Mouse (Mus musculus) MEL (cell line): ENCODE data around the gene Gm49396. TPM values are rescaled to one million over a fixed set of nuclear protein-coding genes. Genes with fewer than 3 reads are reported as not detected.

Experiments
- DNase-seq: peaks from one replicate; pipeline ENCODE4 v3.0.0; 2011; ENCODE audit warnings: low read depth, low spot score
- H3K27ac ChIP-seq: 2 replicates; pipeline ENCODE4 v1.5.1; 2012; ENCODE audit warnings: low read depth, mild to moderate bottlenecking, control low read depth, low read length, moderate library complexity; ENCODE audit not compliant: control insufficient read depth
- H3K27me3 ChIP-seq, 2 experiments: fragments of 150-350 bp in 1 of 2; sonication (generic) in 1 of 2; 2 replicates each; pipeline ENCODE4 v1.6.1; 2012; ENCODE audit warnings: low read length in 2 of 2, mild to moderate bottlenecking in 2 of 2, improper control_type of control experiment in 1 of 2, moderate library complexity in 1 of 2; ENCODE audit not compliant: insufficient read depth in 2 of 2, control insufficient read depth in 1 of 2
- H3K36me3 ChIP-seq, 2 experiments: 2 replicates each; pipeline ENCODE4 v1.6.1; 2012 to 2014; ENCODE audit warnings: low read length in 2 of 2, improper control_type of control experiment in 1 of 2, inconsistent platforms in 1 of 2, mild to moderate bottlenecking in 1 of 2; ENCODE audit not compliant: insufficient read depth in 2 of 2, control insufficient read depth in 1 of 2
- H3K4me1 ChIP-seq, 2 experiments: fragments of 150-350 bp in 1 of 2; sonication (generic) in 1 of 2; 2 replicates each; pipeline ENCODE4 v1.6.1; 2012; ENCODE audit warnings: low read length in 2 of 2, improper control_type of control experiment in 1 of 2, mild to moderate bottlenecking in 1 of 2; ENCODE audit not compliant: insufficient read depth in 2 of 2, control insufficient read depth in 1 of 2
- H3K4me3 ChIP-seq, 2 experiments: fragments of 150-350 bp in 1 of 2; sonication (generic) in 1 of 2; 2 replicates each; pipeline ENCODE4 v1.5.1; 2012; ENCODE audit warnings: low read depth in 2 of 2, low read length in 2 of 2, mild to moderate bottlenecking in 2 of 2, moderate library complexity in 2 of 2, control low read depth in 1 of 2, improper control_type of control experiment in 1 of 2; ENCODE audit not compliant: control insufficient read depth in 1 of 2, insufficient read depth in 1 of 2
- H3K79me2 ChIP-seq: 2 replicates; pipeline ENCODE4 v1.6.1; 2012; ENCODE audit warnings: mild to moderate bottlenecking, low read length, moderate library complexity; ENCODE audit not compliant: control insufficient read depth, poor library complexity, insufficient read depth
- H3K9ac ChIP-seq: 2 replicates; pipeline ENCODE4 v1.6.1; 2012; ENCODE audit warnings: low read depth, mild to moderate bottlenecking, control low read depth, low read length, moderate library complexity; ENCODE audit not compliant: control insufficient read depth, poor library complexity, severe bottlenecking
- H3K9me3 ChIP-seq: fragments of 150-350 bp; sonication (generic); replicated peaks from 2 replicates; pipeline ENCODE4 v1.6.1; 2012; ENCODE audit warnings: mild to moderate bottlenecking, low read length, improper control_type of control experiment, moderate library complexity; ENCODE audit not compliant: insufficient read depth
- CHD1 ChIP-seq: IDR thresholded peaks from 2 replicates; pipeline ENCODE4 v1.6.1; 2012; ENCODE audit warnings: low read depth, mild to moderate bottlenecking, inconsistent platforms, low read length, improper control_type of control experiment
- CTCF ChIP-seq, 3 experiments: IDR thresholded peaks in 2 of 3; conservative IDR thresholded peaks in 1 of 3; 2 replicates each; pipeline ENCODE4 v1.5.1; 2011 to 2012; ENCODE audit warnings: low read length in 3 of 3, low read depth in 2 of 3, mild to moderate bottlenecking in 2 of 3, improper control_type of control experiment in 1 of 3, inconsistent platforms in 1 of 3, mixed read lengths in 1 of 3, moderate library complexity in 1 of 3; ENCODE audit not compliant: control insufficient read depth in 1 of 3, insufficient read depth in 1 of 3, poor library complexity in 1 of 3, severe bottlenecking in 1 of 3
- ELF1 ChIP-seq: IDR thresholded peaks from 2 replicates; pipeline ENCODE4 v1.6.1; 2014; ENCODE audit warnings: low read depth, mild to moderate bottlenecking, inconsistent platforms, low read length, improper control_type of control experiment, moderate library complexity
- EP300 ChIP-seq, 2 experiments: IDR thresholded peaks; 2 replicates each; pipeline ENCODE4 v1.6.1; 2011; ENCODE audit warnings: improper control_type of control experiment in 2 of 2, low read length in 2 of 2, low read depth in 1 of 2, mild to moderate bottlenecking in 1 of 2
- ETS1 ChIP-seq: IDR thresholded peaks from 2 replicates; pipeline ENCODE4 v1.6.1; 2012; ENCODE audit warnings: low read depth, mild to moderate bottlenecking, inconsistent platforms, low read length, improper control_type of control experiment, moderate library complexity
- GABPA ChIP-seq: IDR thresholded peaks from 2 replicates; pipeline ENCODE4 v1.6.1; 2012; ENCODE audit warnings: low read depth, mild to moderate bottlenecking, inconsistent platforms, low read length, improper control_type of control experiment, moderate library complexity
- HCFC1 ChIP-seq: IDR thresholded peaks from 2 replicates; pipeline ENCODE4 v1.6.1; 2012; ENCODE audit warnings: low read depth, mild to moderate bottlenecking, inconsistent platforms, low read length, improper control_type of control experiment, moderate library complexity
- JUND ChIP-seq: IDR thresholded peaks from 2 replicates; pipeline ENCODE4 v1.6.1; 2011; ENCODE audit warnings: low read depth, mild to moderate bottlenecking, improper control_type of control experiment, low read length
- KAT2A ChIP-seq: conservative IDR thresholded peaks from 2 replicates; pipeline ENCODE4 v1.6.1; 2012; ENCODE audit warnings: low read depth, low read length, improper control_type of control experiment, inconsistent platforms
- MAZ ChIP-seq: IDR thresholded peaks from 2 replicates; pipeline ENCODE4 v1.6.1; 2012; ENCODE audit warnings: low read depth, mild to moderate bottlenecking, inconsistent platforms, low read length, improper control_type of control experiment
- MEF2A ChIP-seq: IDR thresholded peaks from 2 replicates; pipeline ENCODE4 v1.6.1; 2014; ENCODE audit warnings: low read depth, mild to moderate bottlenecking, inconsistent platforms, low read length, improper control_type of control experiment; ENCODE audit not compliant: poor library complexity, insufficient replicate concordance, severe bottlenecking; ENCODE audit errors: extremely low read depth
- MXI1 ChIP-seq: IDR thresholded peaks from 2 replicates; pipeline ENCODE4 v1.6.1; 2011; ENCODE audit warnings: mild to moderate bottlenecking, low read depth, low read length, improper control_type of control experiment
- MYB ChIP-seq: IDR thresholded peaks from 2 replicates; pipeline ENCODE4 v1.6.1; 2011; ENCODE audit warnings: mild to moderate bottlenecking, low read depth, low read length, improper control_type of control experiment
- NELFE ChIP-seq: IDR thresholded peaks from 2 replicates; pipeline ENCODE4 v1.6.1; 2011; ENCODE audit warnings: low read depth, low read length, improper control_type of control experiment
- POLR2A ChIP-seq, 2 experiments: IDR thresholded peaks; 2 replicates each; pipeline ENCODE4 v1.6.1; 2011 to 2012; ENCODE audit warnings: low read length in 2 of 2, mild to moderate bottlenecking in 2 of 2, control low read depth in 1 of 2, improper control_type of control experiment in 1 of 2, low read depth in 1 of 2, moderate library complexity in 1 of 2; ENCODE audit not compliant: control insufficient read depth in 1 of 2, insufficient read depth in 1 of 2, poor library complexity in 1 of 2
- POLR2AphosphoS5 ChIP-seq: IDR thresholded peaks from 2 replicates; pipeline ENCODE4 v1.6.1; 2012; ENCODE audit warnings: low read depth, borderline replicate concordance, mild to moderate bottlenecking, inconsistent platforms, low read length, moderate library complexity, mixed read lengths
- RAD21 ChIP-seq: IDR thresholded peaks from 2 replicates; pipeline ENCODE4 v1.6.1; 2011; ENCODE audit warnings: mild to moderate bottlenecking, low read depth, low read length, improper control_type of control experiment
- RCOR1 ChIP-seq: IDR thresholded peaks from 2 replicates; pipeline ENCODE4 v1.6.1; 2012; ENCODE audit warnings: low read depth, mild to moderate bottlenecking, inconsistent platforms, low read length, improper control_type of control experiment
- SMC3 ChIP-seq: IDR thresholded peaks from 2 replicates; pipeline ENCODE4 v1.6.1; 2011; ENCODE audit warnings: low read depth, low read length, improper control_type of control experiment
- TCF12 ChIP-seq: IDR thresholded peaks from 2 replicates; pipeline ENCODE4 v1.6.1; 2014; ENCODE audit warnings: low read depth, mild to moderate bottlenecking, inconsistent platforms, low read length, improper control_type of control experiment, moderate library complexity
- UBTF ChIP-seq: IDR thresholded peaks from 2 replicates; pipeline ENCODE4 v1.6.1; 2012; ENCODE audit warnings: low read depth, mild to moderate bottlenecking, inconsistent platforms, low read length, improper control_type of control experiment, moderate library complexity, borderline replicate concordance; ENCODE audit not compliant: insufficient read depth
- ZC3H11A ChIP-seq: IDR thresholded peaks from 2 replicates; pipeline ENCODE4 v1.6.1; 2012; ENCODE audit warnings: low read depth, mild to moderate bottlenecking, inconsistent platforms, low read length, improper control_type of control experiment
- ZKSCAN1 ChIP-seq: IDR thresholded peaks from 2 replicates; pipeline ENCODE4 v1.6.1; 2012; ENCODE audit warnings: low read depth, mild to moderate bottlenecking, inconsistent platforms, low read length, improper control_type of control experiment, moderate library complexity
- ZMIZ1 ChIP-seq: IDR thresholded peaks from 2 replicates; pipeline ENCODE4 v1.6.1; 2012; ENCODE audit warnings: low read depth, mild to moderate bottlenecking, inconsistent platforms, low read length, improper control_type of control experiment, moderate library complexity
- polyA plus RNA-seq, 2 experiments: library from polyadenylated mRNA; stranded (reverse) in 1 of 2; unstranded in 1 of 2; fragments of >175 nt in 1 of 2; fragments of >200 nt in 1 of 2; gene quantifications; 2 replicates each; pipeline versions ENCODE4 v1.2.1 to v1.2.4; 2012; ENCODE audit warnings: low replicate concordance in 2 of 2, low read depth in 1 of 2; ENCODE audit not compliant: insufficient read length in 2 of 2, insufficient read depth in 1 of 2, missing spikeins in 1 of 2
- total RNA-seq: library from RNA; depleted of rRNA; stranded (reverse); fragments of 300-350 nt; gene quantifications from 2 replicates; pipeline ENCODE4 v1.2.3, GENCODE M21; 2012

Gm49396 gene
- total and polyA plus RNA-seq, 3 experiments: 1.9 to 4.2 TPM; not detected in 1

DNA sequence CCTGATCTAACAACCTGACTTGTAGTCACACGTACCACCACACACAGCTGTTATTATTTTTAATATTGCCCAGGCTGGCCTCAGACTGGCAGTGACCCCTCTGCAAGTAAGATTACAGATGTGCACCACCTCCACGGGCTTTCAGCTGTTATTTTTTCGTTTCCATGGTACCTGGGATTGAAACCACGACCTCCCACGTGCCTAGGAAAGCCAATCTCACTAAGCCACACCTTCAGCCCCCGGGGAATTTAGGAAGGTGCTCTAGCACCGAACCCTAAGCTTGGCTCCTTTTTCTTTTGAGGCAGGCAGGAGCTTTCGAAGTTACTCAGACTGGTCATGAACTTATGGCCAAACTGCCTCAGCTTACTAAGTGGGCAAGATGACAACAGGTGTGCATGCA lies 41.3 kb downstream of the Gm49396 start:
- H3K4me3 ChIP-seq: no peak overlapping the region
- H3K36me3 ChIP-seq: no peaks in the 10 kb centered on the region
- TF ChIP-seq CTCF (IDR thresholded peaks at IDR 0.05 in 2 of 3, conservative IDR thresholded peaks at IDR 0.05 in 1 of 3; ENCODE audit: control insufficient read depth in 1 of 3, insufficient read depth in 1 of 3, low read depth in 2 of 3, low read length in 3 of 3, poor library complexity in 1 of 3, severe bottlenecking in 1 of 3): no peak
- TF ChIP-seq UBTF: no peak
- no peak for TF ChIP-seq ETS1
- TF ChIP-seq JUND: no peak
- TF ChIP-seq POLR2A (IDR thresholded peaks at IDR 0.05; ENCODE audit: control insufficient read depth in 1 of 2, insufficient read depth in 1 of 2, low read depth in 1 of 2, low read length in 2 of 2, poor library complexity in 1 of 2): no peak
- no peak for TF ChIP-seq EP300 (IDR thresholded peaks at IDR 0.05; ENCODE audit: low read depth in 1 of 2, low read length in 2 of 2)
- TF ChIP-seq MYB: no peak
- no peak for TF ChIP-seq TCF12
- TF ChIP-seq SMC3: no peak
- TF ChIP-seq MAZ: no peak
- no peak for TF ChIP-seq RAD21
- no peak for TF ChIP-seq HCFC1
- TF ChIP-seq GABPA: no peak
- TF ChIP-seq RCOR1: no peak
- TF ChIP-seq CHD1: no peak
- no peak for TF ChIP-seq KAT2A
- TF ChIP-seq NELFE: no peak
- TF ChIP-seq ELF1: no peak
- H3K9ac ChIP-seq: no peak overlapping the region
- no peaks in the 10 kb centered on the region for H3K9me3 ChIP-seq
- no peaks in the 10 kb centered on the region; the same call in 1 of the 2 replicates for H3K79me2 ChIP-seq
- no peak for DNase-seq
- no peak overlapping the region for H3K27ac ChIP-seq
- peaks cover 0 to 3% of the 10 kb centered on the region in 2 experiments; a peak in 1 of 4 replicates for H3K4me1 ChIP-seq
- no peaks in the 10 kb centered on the region for H3K27me3 ChIP-seq

DNA sequence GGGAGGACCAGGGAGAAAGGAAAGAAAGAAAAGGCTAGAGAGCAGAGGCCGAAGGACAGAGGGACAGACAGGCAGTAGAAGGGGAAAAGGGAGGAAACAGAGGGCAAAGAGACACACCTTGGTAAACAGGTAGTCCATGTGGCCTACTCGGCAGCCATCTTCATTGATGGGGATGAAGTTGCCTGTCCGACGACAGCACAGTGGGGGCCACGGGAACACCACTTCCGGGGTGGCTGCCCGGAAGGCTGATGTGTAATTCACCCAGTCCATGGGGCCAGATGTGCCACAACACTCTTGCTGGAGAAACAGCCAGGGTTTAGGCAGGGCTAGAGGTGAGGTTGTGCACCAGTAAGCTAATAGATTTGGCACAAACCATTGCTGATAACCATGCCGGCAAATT lies 41.8 kb downstream of the Gm49396 start:
- no peaks in the 10 kb centered on the region for H3K36me3 ChIP-seq
- H3K9ac ChIP-seq: no peak overlapping the region
- no peaks in the 10 kb centered on the region; the same call in 1 of the 2 replicates for H3K79me2 ChIP-seq
- H3K4me1 ChIP-seq: peaks cover 0 to 3% of the 10 kb centered on the region in 2 experiments; a peak in 1 of 4 replicates
- TF ChIP-seq NELFE (no peak), SMC3 (no peak), RAD21 (no peak), ZKSCAN1 (no peak), MXI1 (no peak), ZC3H11A (no peak), ZMIZ1 (no peak), HCFC1 (no peak), MEF2A (no peak), POLR2AphosphoS5 (no peak), ETS1 (no peak)
- no peak for DNase-seq
- H3K9me3 ChIP-seq: no peaks in the 10 kb centered on the region
- no peak overlapping the region for H3K27ac ChIP-seq
- no peaks in the 10 kb centered on the region for H3K27me3 ChIP-seq
- no peak overlapping the region for H3K4me3 ChIP-seq
